Mouse (Mus musculus): ENCODE measurements around the gene Arsb.

- TF ChIP-seq POLR2A (IDR thresholded peaks at IDR 0.05; ENCODE audit: borderline replicate concordance, insufficient read depth, low read length) (no peak), CTCF (IDR thresholded peaks at IDR 0.05; ENCODE audit: borderline replicate concordance, insufficient read depth, low read depth, low read length) (no peak)
Observed at GRCm38 (mm10) chr13:93920080-93920785, 148.8 kb downstream of the Arsb start.

Data from cerebellum, adult 2 months (tissue).